Mouse (Mus musculus) layer of hippocampus, postnatal 36 days (tissue): ENCODE data around the gene Prkn. TPM values are rescaled to one million over a fixed set of nuclear protein-coding genes. Genes with fewer than 3 reads are reported as not detected.

Source experiments
- DNase-seq, 2 experiments: peaks; one replicate each; pipeline ENCODE4 v3.0.0; 2022
- total RNA-seq, 2 experiments: library from RNA; stranded (reverse); gene quantifications; 2 replicates each; pipeline ENCODE4 v1.2.3; 2021

Prkn gene
- total RNA-seq, 2 experiments from 2014 or later: 17.3 to 17.9 TPM

- DNase-seq: peak; percentile 45 to 64
These were observed 1080.8 kb downstream of the Prkn start for GRCm38 (mm10) chr17:11921026-11921425.

GRCm38 (mm10) chr17:11923989-11924388 lies 1083.8 kb downstream of the Prkn start:
- DNase-seq: no peak

GRCm38 (mm10) chr17:11926865-11927386 lies 1086.7 kb downstream of the Prkn start:
- no peak for DNase-seq

GRCm38 (mm10) chr17:11931641-11932040 lies 1091.5 kb downstream of the Prkn start:
- DNase-seq: no peak

GRCm38 (mm10) chr17:11933737-11934136 lies 1093.6 kb downstream of the Prkn start:
- peak in 1 of 2 experiments; percentile 17 for DNase-seq

- no peak for DNase-seq
These were observed 1107.3 kb downstream of the Prkn start for GRCm38 (mm10) chr17:11947436-11947835.

- DNase-seq: peak in 1 of 2 experiments; percentile 37
These were observed 1109.5 kb downstream of the Prkn start for GRCm38 (mm10) chr17:11949551-11950197.

- no peak for DNase-seq
These were observed 1110.0 kb downstream of the Prkn start for GRCm38 (mm10) chr17:11950198-11950594.

- DNase-seq: peak in 1 of 2 experiments; percentile 25
These were observed 1115.1 kb downstream of the Prkn start for GRCm38 (mm10) chr17:11955317-11955716.

- DNase-seq: no peak
These were observed 1120.3 kb downstream of the Prkn start for GRCm38 (mm10) chr17:11960492-11960891.

GRCm38 (mm10) chr17:11962808-11963207 lies 1122.6 kb downstream of the Prkn start:
- peak; percentile 50 to 53 for DNase-seq

GRCm38 (mm10) chr17:11970160-11970559 lies 1130.0 kb downstream of the Prkn start:
- no peak for DNase-seq

GRCm38 (mm10) chr17:11972550-11972949 lies 1132.4 kb downstream of the Prkn start:
- DNase-seq: no peak

- peak in 1 of 2 experiments; percentile 30 for DNase-seq
These were observed 1133.0 kb downstream of the Prkn start for GRCm38 (mm10) chr17:11972969-11973787.

GRCm38 (mm10) chr17:11975062-11975607 lies 1135.0 kb downstream of the Prkn start:
- DNase-seq: peak in 1 of 2 experiments; percentile 34

- peak; percentile 41 to 62 for DNase-seq
These were observed 1138.2 kb downstream of the Prkn start for GRCm38 (mm10) chr17:11978260-11978821.

GRCm38 (mm10) chr17:11981666-11982065 lies 1141.5 kb downstream of the Prkn start:
- DNase-seq: no peak

- no peak for DNase-seq
These were observed 1148.1 kb downstream of the Prkn start for GRCm38 (mm10) chr17:11988110-11988837.

GRCm38 (mm10) chr17:11989296-11989695 lies 1149.1 kb downstream of the Prkn start:
- DNase-seq: no peak

GRCm38 (mm10) chr17:11990386-11991087 lies 1150.4 kb downstream of the Prkn start:
- DNase-seq: no peak

GRCm38 (mm10) chr17:11993249-11993648 lies 1153.1 kb downstream of the Prkn start:
- DNase-seq: peak; percentile 43 to 44
